Mouse (Mus musculus): Measurements from ENCODE around the gene Kdelc2. TPM values are rescaled to one million over a fixed set of nuclear protein-coding genes. Genes with fewer than 3 reads are reported as not detected.

Kdelc2 gene
- polyA plus RNA-seq (2014; fragmentation: Illumina TruSeq; extraction: RNeasy Lipid Tissue Mini Kit (QIAGEN cat#74804); ENCODE audit: low replicate concordance), result 16.3 TPM

DNA sequence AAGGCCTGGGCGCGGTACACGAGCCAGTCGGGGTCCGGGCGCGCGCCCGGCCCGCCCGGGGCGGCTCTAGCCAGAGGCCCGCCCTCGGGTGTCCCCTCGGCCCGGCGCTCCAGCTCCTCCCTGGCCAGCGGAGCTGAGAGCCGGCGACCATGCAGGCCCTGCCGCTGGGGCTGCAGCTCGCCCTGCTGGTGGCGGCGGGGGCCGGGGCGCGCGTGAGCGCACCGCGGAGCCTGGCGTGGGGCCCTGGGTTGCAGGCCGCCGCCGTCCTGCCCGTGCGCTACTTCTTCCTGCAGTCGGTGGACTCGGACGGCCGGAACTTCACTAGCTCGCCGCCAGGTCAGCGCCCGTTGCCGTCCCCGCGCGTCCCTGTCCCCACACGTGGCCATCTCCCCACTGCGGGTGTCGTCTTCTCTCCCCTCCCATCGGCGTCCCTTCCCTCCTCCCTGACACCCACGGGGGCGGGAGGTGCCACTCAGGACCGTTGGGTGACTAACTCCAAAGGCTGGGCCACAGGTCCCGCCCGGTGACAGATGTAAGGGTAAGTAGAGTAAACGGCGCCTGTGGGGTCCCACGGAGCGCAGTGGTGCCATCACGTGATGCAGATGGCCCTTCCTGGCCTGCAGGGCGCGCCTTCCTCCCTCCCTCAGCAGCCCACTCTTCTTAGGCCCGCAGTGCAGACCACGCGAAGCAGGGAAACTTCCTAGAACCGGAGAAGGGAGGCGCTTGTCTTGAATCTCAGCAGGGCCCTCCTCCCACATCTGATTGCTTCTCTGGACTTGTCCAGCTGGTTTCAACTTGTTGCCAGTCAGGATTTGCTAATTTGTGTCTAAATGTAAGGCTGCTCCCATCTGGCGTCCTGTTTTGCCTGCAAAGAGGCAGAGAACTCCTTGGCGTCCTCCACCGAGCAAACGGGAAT lies at the start of gene Kdelc2:
Gene Kdelc2 (plus strand): TSS at position 75 of the 916 bp plus-strand sequence.

GRCm38 (mm10) chr9:53402291-53402711 lies 18.5 kb downstream of the Kdelc2 start, which contains the start of gene 4930550C14Rik:
Gene 4930550C14Rik, plus strand, starts transcription at chr9:53402325.

Other genes starting within 250 kb of the Kdelc2 start
- gene Ddx10, start 136.0 kb upstream of the Kdelc2 start, polyA plus RNA-seq (2014; fragmentation: Illumina TruSeq; extraction: RNeasy Lipid Tissue Mini Kit (QIAGEN cat#74804); ENCODE audit: low replicate concordance), result 32.5 TPM
- gene Exph5, start 82.4 kb upstream of the Kdelc2 start, polyA plus RNA-seq (2014; fragmentation: Illumina TruSeq; extraction: RNeasy Lipid Tissue Mini Kit (QIAGEN cat#74804); ENCODE audit: low replicate concordance), result 19.7 TPM
- gene 4930550C14Rik, start 18.3 kb downstream of the Kdelc2 start, polyA plus RNA-seq (2014; fragmentation: Illumina TruSeq; extraction: RNeasy Lipid Tissue Mini Kit (QIAGEN cat#74804); ENCODE audit: low replicate concordance), result 0.59 TPM
- 5.1 TPM for gene Atm, start 152.7 kb downstream of the Kdelc2 start, polyA plus RNA-seq (2014; fragmentation: Illumina TruSeq; extraction: RNeasy Lipid Tissue Mini Kit (QIAGEN cat#74804); ENCODE audit: low replicate concordance)
- gene Npat, start 153.0 kb downstream of the Kdelc2 start, polyA plus RNA-seq (2014; fragmentation: Illumina TruSeq; extraction: RNeasy Lipid Tissue Mini Kit (QIAGEN cat#74804); ENCODE audit: low replicate concordance), result 17.1 TPM
- 144 TPM for gene Acat1, start 226.4 kb downstream of the Kdelc2 start, polyA plus RNA-seq (2014; fragmentation: Illumina TruSeq; extraction: RNeasy Lipid Tissue Mini Kit (QIAGEN cat#74804); ENCODE audit: low replicate concordance)

All from small intestine, adult 10 weeks (tissue).